Mouse (Mus musculus): ENCODE results near the gene Snx17. TPM values are rescaled to one million over a fixed set of nuclear protein-coding genes. Genes with fewer than 3 reads are reported as not detected.
A peak's percentile ranks its signal among the peaks of the same experiment; 100 is the strongest.

Gene Snx17
- 138 TPM for polyA plus RNA-seq (2012; fragmentation: generic; extraction: Trizol)

DNA sequence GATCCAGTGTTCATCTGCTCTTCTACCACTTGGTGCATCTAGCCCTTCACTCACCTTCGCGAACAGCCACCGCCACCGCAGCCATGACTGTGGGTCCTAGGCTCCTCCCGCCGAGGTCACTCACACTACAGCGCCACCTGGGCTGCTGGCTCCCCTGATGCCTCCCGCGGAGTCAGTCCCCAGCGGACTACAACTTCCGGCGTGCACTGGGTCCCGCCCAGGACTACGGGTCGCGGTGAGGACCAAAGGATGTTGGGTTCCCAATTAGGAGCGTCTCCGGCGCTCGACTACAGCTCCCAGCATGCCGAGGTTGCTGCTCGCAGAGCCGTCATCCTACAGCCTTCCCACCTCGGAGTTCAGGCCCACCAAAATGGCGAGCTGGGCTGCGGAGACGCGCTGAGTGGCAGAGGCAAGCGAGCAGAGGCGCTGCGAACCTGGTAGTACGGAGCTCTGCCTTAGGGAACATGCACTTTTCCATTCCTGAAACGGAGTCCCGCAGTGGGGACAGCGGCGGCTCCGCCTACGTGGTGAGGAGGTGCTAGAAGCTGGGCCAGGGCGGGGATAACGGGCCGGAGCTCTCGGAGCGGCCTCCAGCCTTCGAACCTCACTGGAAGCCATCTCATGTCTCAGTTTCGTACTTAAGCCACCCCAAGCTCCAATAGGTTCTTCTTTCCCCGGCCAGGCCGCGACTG, at the start of gene Snx17, which contains the start of gene Eif2b4:
TSS of gene Snx17 (plus strand) at position 289 of the 692 bp plus-strand sequence.
TSS of gene Eif2b4 (minus strand) at position 492 of the 692 bp plus-strand sequence.
- no peaks in the 10 kb centered on the region for H3K27me3 ChIP-seq (ENCODE audit: control insufficient read depth, insufficient read depth, insufficient read length)
- H3K4me3 ChIP-seq: peak within 1 kb of the TSS; percentile 95
- peaks cover 23% of the 10 kb centered on the region for H3K36me3 ChIP-seq (ENCODE audit: control insufficient read depth, insufficient read depth)
- H3K4me2 ChIP-seq (ENCODE audit: low read depth): peak within 1 kb of the TSS; percentile 85
- TF ChIP-seq E2F4 (IDR thresholded peaks at IDR 0.05; ENCODE audit: insufficient read depth) (no peak), MAX (IDR thresholded peaks at IDR 0.05; ENCODE audit: low read depth) (no peak), SRF (IDR thresholded peaks at IDR 0.05; ENCODE audit: control insufficient read depth, insufficient read length, low read depth) (peak; percentile 92), MYOD1 (IDR thresholded peaks at IDR 0.05; ENCODE audit: control insufficient read depth in 1 of 3, insufficient read length in 2 of 3, low read depth in 2 of 3) (peak in 2 of 3 experiments; percentile 44 to 54), MYOG (IDR thresholded peaks at IDR 0.05; ENCODE audit: control insufficient read depth in 1 of 3, insufficient read depth in 1 of 3, insufficient read length in 2 of 3, low read depth in 2 of 3) (peak in 1 of 3 experiments; percentile 49), POLR2A (IDR thresholded peaks at IDR 0.05; ENCODE audit: insufficient read length, low read depth) (peak; percentile 81), CEBPB (IDR thresholded peaks at IDR 0.05; ENCODE audit: insufficient read depth, poor library complexity, severe bottlenecking) (no peak), TCF12 (IDR thresholded peaks at IDR 0.05; ENCODE audit: insufficient read depth, poor library complexity, severe bottlenecking) (no peak), REST (IDR thresholded peaks at IDR 0.05; ENCODE audit: insufficient read depth, insufficient read length) (peak; percentile 16), USF1 (IDR thresholded peaks at IDR 0.05; ENCODE audit: low read depth) (no peak), TCF3 (IDR thresholded peaks at IDR 0.05; ENCODE audit: insufficient read length, low read depth) (no peak), POLR2AphosphoS2 (IDR thresholded peaks at IDR 0.05; ENCODE audit: insufficient read length, low read depth) (peak; percentile 80)
- H3K79me2 ChIP-seq (ENCODE audit: control insufficient read depth, insufficient read depth): peaks cover 12% of the 10 kb centered on the region
- peak within 1 kb of the TSS; percentile 62 for H3ac ChIP-seq (ENCODE audit: control insufficient read depth, insufficient read length)

DNA sequence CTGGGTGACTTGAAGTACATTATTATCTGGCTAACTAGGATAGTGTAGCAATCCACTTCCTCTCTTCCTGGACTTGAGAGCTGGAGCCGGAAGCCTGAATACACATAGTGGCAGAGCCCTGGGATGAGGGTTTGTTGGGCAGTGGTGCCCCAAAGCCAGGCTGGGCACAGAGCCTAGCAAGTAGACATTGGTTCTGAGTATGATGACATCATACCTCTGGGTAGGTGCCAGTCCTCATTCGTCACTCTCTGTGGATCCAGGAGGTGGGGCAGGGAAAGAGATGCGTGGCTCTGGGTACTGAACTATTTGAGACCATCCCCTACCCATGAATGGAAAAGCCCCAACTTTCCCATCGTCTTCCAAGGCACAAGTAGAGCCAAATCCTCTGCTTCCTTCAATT, 43.2 kb upstream of the Snx17 start:
- Histone ChIP-seq H3K4me2 (ENCODE audit: low read depth) (no peak overlapping the region), H3K27me3 (ENCODE audit: control insufficient read depth, insufficient read depth, insufficient read length) (no peaks in the 10 kb centered on the region), H3ac (ENCODE audit: control insufficient read depth, insufficient read length) (no peak overlapping the region), H3K79me2 (ENCODE audit: control insufficient read depth, insufficient read depth) (no peaks in the 10 kb centered on the region), H3K4me3 (no peak overlapping the region), H3K36me3 (ENCODE audit: control insufficient read depth, insufficient read depth) (no peaks in the 10 kb centered on the region)
- TF ChIP-seq USF1 (IDR thresholded peaks at IDR 0.05; ENCODE audit: low read depth): no peak
- TF ChIP-seq TCF12 (IDR thresholded peaks at IDR 0.05; ENCODE audit: insufficient read depth, poor library complexity, severe bottlenecking): no peak
- no peak for TF ChIP-seq MAX (IDR thresholded peaks at IDR 0.05; ENCODE audit: low read depth)
- no peak for TF ChIP-seq REST (IDR thresholded peaks at IDR 0.05; ENCODE audit: insufficient read depth, insufficient read length)
- TF ChIP-seq POLR2A (IDR thresholded peaks at IDR 0.05; ENCODE audit: insufficient read length, low read depth): no peak
- no peak for TF ChIP-seq TCF3 (IDR thresholded peaks at IDR 0.05; ENCODE audit: insufficient read length, low read depth)
- no peak for TF ChIP-seq POLR2AphosphoS2 (IDR thresholded peaks at IDR 0.05; ENCODE audit: insufficient read length, low read depth)
- no peak for TF ChIP-seq CEBPB (IDR thresholded peaks at IDR 0.05; ENCODE audit: insufficient read depth, poor library complexity, severe bottlenecking)
- no peak for TF ChIP-seq MYOG (IDR thresholded peaks at IDR 0.05; ENCODE audit: control insufficient read depth in 1 of 3, insufficient read depth in 1 of 3, insufficient read length in 2 of 3, low read depth in 2 of 3)
- TF ChIP-seq SRF (IDR thresholded peaks at IDR 0.05; ENCODE audit: control insufficient read depth, insufficient read length, low read depth): no peak
- no peak for TF ChIP-seq E2F4 (IDR thresholded peaks at IDR 0.05; ENCODE audit: insufficient read depth)
- no peak for TF ChIP-seq MYOD1 (IDR thresholded peaks at IDR 0.05; ENCODE audit: control insufficient read depth in 1 of 3, insufficient read length in 2 of 3, low read depth in 2 of 3)

DNA sequence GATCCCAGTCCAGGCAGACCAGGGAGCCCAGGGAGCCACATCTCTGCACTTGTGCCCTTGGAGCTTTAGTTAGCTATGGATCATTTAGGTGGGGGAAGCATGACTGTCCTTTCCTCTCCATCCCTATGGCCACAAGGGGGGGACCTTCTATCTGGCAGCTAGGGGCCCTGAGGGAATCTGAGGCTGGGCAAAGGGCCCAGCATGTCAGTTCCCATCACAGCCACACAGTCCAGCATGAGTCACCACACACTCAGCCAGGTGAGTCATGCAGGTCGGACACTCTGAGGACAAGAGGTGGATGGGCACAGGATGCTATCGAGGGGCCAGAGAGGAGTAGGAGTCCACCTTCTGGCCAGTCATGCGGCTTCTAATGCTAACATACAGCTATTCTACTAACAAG, 41.3 kb upstream of the Snx17 start:
- H3K36me3 ChIP-seq (ENCODE audit: control insufficient read depth, insufficient read depth): no peaks in the 10 kb centered on the region
- H3ac ChIP-seq (ENCODE audit: control insufficient read depth, insufficient read length): no peak overlapping the region
- H3K27me3 ChIP-seq (ENCODE audit: control insufficient read depth, insufficient read depth, insufficient read length): no peaks in the 10 kb centered on the region
- no peak for TF ChIP-seq USF1 (IDR thresholded peaks at IDR 0.05; ENCODE audit: low read depth)
- H3K79me2 ChIP-seq (ENCODE audit: control insufficient read depth, insufficient read depth): no peaks in the 10 kb centered on the region
- no peak overlapping the region for H3K4me3 ChIP-seq
- no peak overlapping the region for H3K4me2 ChIP-seq (ENCODE audit: low read depth)

DNA sequence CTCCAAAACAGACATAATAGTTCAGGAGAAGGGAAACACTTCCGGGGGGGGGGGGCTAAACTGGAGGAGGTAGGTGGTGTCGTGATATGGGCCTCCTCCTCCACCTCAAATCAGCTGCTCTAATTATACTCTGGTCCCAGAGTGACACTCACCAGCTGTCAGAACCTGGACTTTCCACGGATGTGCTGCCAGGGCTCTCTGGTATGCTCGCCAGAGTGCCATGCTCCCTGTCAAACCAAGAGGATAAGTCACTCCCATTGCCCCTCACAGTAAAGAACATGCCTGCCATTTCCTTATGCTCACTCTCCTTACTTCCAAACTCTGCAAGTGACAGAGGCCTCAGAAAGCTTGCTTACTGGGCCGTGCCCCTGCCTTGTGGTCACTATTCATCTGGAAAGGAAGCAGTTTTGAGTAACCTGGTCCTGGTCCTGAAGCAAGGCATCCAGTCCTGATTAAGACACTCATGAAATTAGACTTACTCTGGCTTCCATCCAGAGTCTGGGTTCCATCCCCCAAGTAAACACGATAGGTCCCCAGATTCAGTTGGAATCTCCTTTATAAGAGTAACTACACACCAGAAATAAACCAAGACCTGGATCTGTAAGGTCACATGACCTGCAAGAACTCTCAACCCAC, 39.4 kb upstream of the Snx17 start:
- Histone ChIP-seq H3K36me3 (ENCODE audit: control insufficient read depth, insufficient read depth) (peaks cover 5% of the 10 kb centered on the region), H3K27me3 (ENCODE audit: control insufficient read depth, insufficient read depth, insufficient read length) (no peaks in the 10 kb centered on the region), H3K4me2 (ENCODE audit: low read depth) (peak overlapping the region; percentile 91), H3K79me2 (ENCODE audit: control insufficient read depth, insufficient read depth) (no peaks in the 10 kb centered on the region), H3K4me3 (peak overlapping the region; percentile 75), H3ac (ENCODE audit: control insufficient read depth, insufficient read length) (peak overlapping the region; percentile 70)
- TF ChIP-seq MAX (IDR thresholded peaks at IDR 0.05; ENCODE audit: low read depth) (no peak), MYOD1 (IDR thresholded peaks at IDR 0.05; ENCODE audit: control insufficient read depth in 1 of 3, insufficient read length in 2 of 3, low read depth in 2 of 3) (peak in 1 of 3 experiments; percentile 17)

DNA sequence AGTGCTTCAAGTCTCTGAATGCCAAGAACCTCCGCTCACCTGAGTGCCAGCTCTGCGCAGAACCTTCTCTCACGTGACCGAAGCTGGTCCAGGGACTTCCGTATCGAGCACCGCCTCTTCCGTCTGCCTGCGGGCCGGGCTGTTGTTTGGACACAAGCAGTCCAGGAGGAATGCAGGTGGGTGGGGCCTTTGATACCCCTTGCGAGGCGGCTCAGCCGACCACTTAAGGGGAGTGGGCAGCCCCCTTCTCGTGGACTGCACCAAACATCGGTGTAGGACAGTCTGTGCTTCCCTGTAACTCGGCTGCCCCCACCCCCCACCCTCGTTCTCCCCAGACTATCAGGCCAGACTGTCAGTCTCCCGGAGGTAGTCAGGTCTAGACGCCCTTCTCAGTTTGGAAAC, 38.9 kb upstream of the Snx17 start, which contains the start of gene Mpv17:
TSS of gene Mpv17 (minus strand) at position 100 of the 402 bp plus-strand sequence.
- H3K27me3 ChIP-seq (ENCODE audit: control insufficient read depth, insufficient read depth, insufficient read length): no peaks in the 10 kb centered on the region
- no peaks in the 10 kb centered on the region for H3K79me2 ChIP-seq (ENCODE audit: control insufficient read depth, insufficient read depth)
- peak; percentile 100 for TF ChIP-seq POLR2AphosphoS2 (IDR thresholded peaks at IDR 0.05; ENCODE audit: insufficient read length, low read depth)
- TF ChIP-seq TCF12 (IDR thresholded peaks at IDR 0.05; ENCODE audit: insufficient read depth, poor library complexity, severe bottlenecking): no peak
- no peak for TF ChIP-seq MAX (IDR thresholded peaks at IDR 0.05; ENCODE audit: low read depth)
- peak; percentile 79 for TF ChIP-seq POLR2A (IDR thresholded peaks at IDR 0.05; ENCODE audit: insufficient read length, low read depth)
- TF ChIP-seq MYOG (IDR thresholded peaks at IDR 0.05; ENCODE audit: control insufficient read depth in 1 of 3, insufficient read depth in 1 of 3, insufficient read length in 2 of 3, low read depth in 2 of 3): peak in 1 of 3 experiments; percentile 16
- peak; percentile 93 for TF ChIP-seq USF1 (IDR thresholded peaks at IDR 0.05; ENCODE audit: low read depth)
- peak within 1 kb of the TSS; percentile 70 for H3ac ChIP-seq (ENCODE audit: control insufficient read depth, insufficient read length)
- H3K36me3 ChIP-seq (ENCODE audit: control insufficient read depth, insufficient read depth): peaks cover 11% of the 10 kb centered on the region
- H3K4me2 ChIP-seq (ENCODE audit: low read depth): peak within 1 kb of the TSS; percentile 91
- H3K4me3 ChIP-seq: peak within 1 kb of the TSS; percentile 75

All from myocyte (in vitro differentiated cells).